Mouse (Mus musculus) stomach, postnatal 0 days (tissue): ENCODE measurements at regions not wholly inside any gene's neighbourhood (a gene's known extent, or its start where the extent isn't known, plus 50 kb on each side); places are given as distances from the start of the nearest gene placed in this dataset.

Source experiments
- ATAC-seq: fragments of 200-750 bp; cut with Nextera tagmentation; 2 replicates; pipeline ENCODE4 v1.8.0; 2017; ENCODE audit not compliant: low FRiP score, low TSS enrichment
- DNase-seq: peaks from one replicate; pipeline ENCODE4 v3.0.0-alpha.2; 2016; ENCODE audit warnings: low spot score
- H3K27ac ChIP-seq: fragments of 300-500 bp; sonication (generic); replicated peaks from 2 replicates; pipeline ENCODE4 v1.5.1; 2014; ENCODE audit warnings: mild to moderate bottlenecking, control low read depth
- H3K27me3 ChIP-seq: fragments of 300-500 bp; sonication (generic); 2 replicates; pipeline ENCODE4 v1.6.1; 2014; ENCODE audit warnings: low read length; ENCODE audit not compliant: control insufficient read depth, insufficient read depth
- H3K36me3 ChIP-seq: fragments of 300-500 bp; sonication (generic); 2 replicates; pipeline ENCODE4 v1.6.1; 2014; ENCODE audit warnings: low read length, mixed read lengths; ENCODE audit not compliant: control insufficient read depth, insufficient read depth
- H3K4me1 ChIP-seq: fragments of 300-500 bp; sonication (generic); replicated peaks from 2 replicates; pipeline ENCODE4 v1.6.1; 2014; ENCODE audit warnings: antibody characterized with exemption; ENCODE audit not compliant: control insufficient read depth, insufficient read depth
- H3K4me2 ChIP-seq: fragments of 300-500 bp; sonication (generic); replicated peaks from 2 replicates; pipeline ENCODE4 v1.6.1; 2014; ENCODE audit warnings: low read depth, mild to moderate bottlenecking, control low read depth, moderate library complexity
- H3K4me3 ChIP-seq: fragments of 300-500 bp; sonication (generic); 2 replicates; pipeline ENCODE4 v1.5.1; 2014; ENCODE audit warnings: low read depth, low read length, control low read depth
- H3K9ac ChIP-seq: fragments of 300-500 bp; sonication (generic); 2 replicates; pipeline ENCODE4 v1.6.1; 2014; ENCODE audit warnings: mild to moderate bottlenecking, low read length, control low read depth, mixed read lengths
- H3K9me3 ChIP-seq: fragments of 300-500 bp; sonication (generic); 2 replicates; pipeline ENCODE4 v1.6.1; 2016; ENCODE audit warnings: low read length; ENCODE audit not compliant: control insufficient read depth
- CTCF ChIP-seq: IDR thresholded peaks from 2 replicates; pipeline ENCODE4 v1.5.1; 2016; ENCODE audit warnings: antibody characterized with exemption, low read depth, mild to moderate bottlenecking, moderate library complexity
- EP300 ChIP-seq: optimal IDR thresholded peaks from 2 replicates; pipeline ENCODE3; 2016; ENCODE audit warnings: antibody characterized with exemption
- WGBS: fragments of 180-500 bp; shearing (Covaris S2); extraction: QIAGEN DNeasy Blood & Tissue Kit; methylation state at CpG from one replicate; pipeline ENCODE4 v1.1.7; 2014; 5-methylcytosine and 5-hydroxymethylcytosine counted together

GRCm38 (mm10) chr16:76527106-76527949 is 153.7 kb upstream of the Nrip1 start:
- no peak for ATAC-seq
- no peak overlapping the region for H3K4me2 ChIP-seq
- H3K27me3 ChIP-seq: no peaks in the 10 kb centered on the region
- H3K9ac ChIP-seq: no peak overlapping the region
- no peaks in the 10 kb centered on the region for H3K9me3 ChIP-seq
- TF ChIP-seq CTCF: no peak
- TF ChIP-seq EP300: no peak
- no peaks in the 10 kb centered on the region for H3K4me1 ChIP-seq
- 82% methylated on average over 6 of the region's 6 CpGs for WGBS
- no peak overlapping the region for H3K27ac ChIP-seq
- no peak overlapping the region for H3K4me3 ChIP-seq
- no peaks in the 10 kb centered on the region for H3K36me3 ChIP-seq
- no peak for DNase-seq

GRCm38 (mm10) chr16:76525563-76525962 is 151.9 kb upstream of the Nrip1 start:
- Histone ChIP-seq H3K27me3 (no peaks in the 10 kb centered on the region), H3K9ac (no peak overlapping the region), H3K9me3 (no peaks in the 10 kb centered on the region), H3K27ac (no peak overlapping the region), H3K36me3 (no peaks in the 10 kb centered on the region), H3K4me3 (no peak overlapping the region), H3K4me2 (no peak overlapping the region), H3K4me1 (no peaks in the 10 kb centered on the region)
- ATAC-seq (no peak), DNase-seq (no peak)
- WGBS: 69% methylated on average over 5 of the region's 5 CpGs
- TF ChIP-seq EP300: no peak
- no peak for TF ChIP-seq CTCF

- no peak overlapping the region for H3K9ac ChIP-seq
- TF ChIP-seq CTCF (no peak), EP300 (no peak)
Measured at GRCm38 (mm10) chr16:76524921-76525320, 151.3 kb upstream of the Nrip1 start.

GRCm38 (mm10) chr16:76521142-76521541 is 147.5 kb upstream of the Nrip1 start:
- no peak overlapping the region for H3K27ac ChIP-seq
- no peak overlapping the region for H3K4me2 ChIP-seq
- H3K27me3 ChIP-seq: no peaks in the 10 kb centered on the region
- 95% methylated on average over 6 of the region's 6 CpGs for WGBS
- DNase-seq (no peak), ATAC-seq (no peak)
- H3K4me1 ChIP-seq: no peaks in the 10 kb centered on the region
- H3K9me3 ChIP-seq: no peaks in the 10 kb centered on the region
- no peak overlapping the region for H3K4me3 ChIP-seq
- TF ChIP-seq CTCF (no peak), EP300 (no peak)
- no peak overlapping the region for H3K9ac ChIP-seq
- H3K36me3 ChIP-seq: no peaks in the 10 kb centered on the region

More at GRCm38 (mm10) chr16:76524921-76525320, 151.3 kb upstream of the Nrip1 start:
- ATAC-seq (no peak), DNase-seq (no peak)
- Histone ChIP-seq H3K27ac (no peak overlapping the region), H3K4me2 (no peak overlapping the region), H3K4me1 (no peaks in the 10 kb centered on the region), H3K4me3 (no peak overlapping the region), H3K9me3 (no peaks in the 10 kb centered on the region), H3K27me3 (no peaks in the 10 kb centered on the region), H3K36me3 (no peaks in the 10 kb centered on the region)
- 70% methylated on average over 4 of the region's 4 CpGs for WGBS

- Histone ChIP-seq H3K27me3 (no peaks in the 10 kb centered on the region), H3K9ac (no peak overlapping the region), H3K36me3 (no peaks in the 10 kb centered on the region), H3K4me2 (no peak overlapping the region), H3K27ac (no peak overlapping the region), H3K9me3 (no peaks in the 10 kb centered on the region), H3K4me3 (no peak overlapping the region), H3K4me1 (no peaks in the 10 kb centered on the region)
- DNase-seq (no peak), ATAC-seq (no peak)
- WGBS: 60% methylated on average over 3 of the region's 3 CpGs
- TF ChIP-seq CTCF (no peak), EP300 (no peak)
Measured at GRCm38 (mm10) chr16:76520643-76520993, 147.0 kb upstream of the Nrip1 start.

- ATAC-seq (no peak), DNase-seq (no peak)
- no peaks in the 10 kb centered on the region for H3K36me3 ChIP-seq
- no peak overlapping the region for H3K9ac ChIP-seq
- no peaks in the 10 kb centered on the region for H3K9me3 ChIP-seq
- no peak for TF ChIP-seq CTCF
- no peak for TF ChIP-seq EP300
- no peaks in the 10 kb centered on the region for H3K27me3 ChIP-seq
- H3K4me3 ChIP-seq: no peak overlapping the region
- no peak overlapping the region for H3K4me2 ChIP-seq
- H3K4me1 ChIP-seq: no peaks in the 10 kb centered on the region
- WGBS: 78% methylated on average over 10 of the region's 10 CpGs
- no peak overlapping the region for H3K27ac ChIP-seq
Measured at GRCm38 (mm10) chr16:76519911-76520642, 146.4 kb upstream of the Nrip1 start.
